Mouse (Mus musculus): ENCODE measurements around the gene 4930563M21Rik. TPM values are rescaled to one million over a fixed set of nuclear protein-coding genes. Genes with fewer than 3 reads are reported as not detected.

Gene 4930563M21Rik
- polyA plus RNA-seq, 1 experiment from 2014 or later = not detected

Other genes with a start within 250 kb of the 4930563M21Rik start
- 7.3 and 7.7 TPM in 2 replicates for gene Scaper, start 72.4 kb downstream of the 4930563M21Rik start, polyA plus RNA-seq (2015; fragmentation: Nextera tagmentation; extraction: Ambion mirVana)
- gene Rcn2, start 31.3 kb upstream of the 4930563M21Rik start, polyA plus RNA-seq (2015; fragmentation: Nextera tagmentation; extraction: Ambion mirVana) = 221 and 235 TPM in 2 replicates
- 2.6 and 4.0 TPM in 2 replicates for gene Pstpip1, start 79.4 kb upstream of the 4930563M21Rik start, polyA plus RNA-seq (2015; fragmentation: Nextera tagmentation; extraction: Ambion mirVana)
- 406 and 422 TPM in 2 replicates for gene Tspan3, start 154.9 kb upstream of the 4930563M21Rik start, polyA plus RNA-seq (2015; fragmentation: Nextera tagmentation; extraction: Ambion mirVana)